Mouse (Mus musculus) effector memory CD4-positive, alpha-beta T cell, adult 5 months (primary cell): ENCODE measurements around the gene Acr. TPM values are rescaled to one million over a fixed set of nuclear protein-coding genes. Genes with fewer than 3 reads are reported as not detected.

Experiments used
- polyA plus RNA-seq: library from polyadenylated mRNA; unstranded; fragments of 100-300 nt; shearing (Covaris generic); gene quantifications from one replicate; pipeline ENCODE4 v1.2.1, GENCODE M21; 2017

Acr gene
- not detected for polyA plus RNA-seq

GRCm38 (mm10) chr15:89568114-89568513, at the start of gene Acr:
Acr (plus strand) TSS chr15:89568326.

DNA sequence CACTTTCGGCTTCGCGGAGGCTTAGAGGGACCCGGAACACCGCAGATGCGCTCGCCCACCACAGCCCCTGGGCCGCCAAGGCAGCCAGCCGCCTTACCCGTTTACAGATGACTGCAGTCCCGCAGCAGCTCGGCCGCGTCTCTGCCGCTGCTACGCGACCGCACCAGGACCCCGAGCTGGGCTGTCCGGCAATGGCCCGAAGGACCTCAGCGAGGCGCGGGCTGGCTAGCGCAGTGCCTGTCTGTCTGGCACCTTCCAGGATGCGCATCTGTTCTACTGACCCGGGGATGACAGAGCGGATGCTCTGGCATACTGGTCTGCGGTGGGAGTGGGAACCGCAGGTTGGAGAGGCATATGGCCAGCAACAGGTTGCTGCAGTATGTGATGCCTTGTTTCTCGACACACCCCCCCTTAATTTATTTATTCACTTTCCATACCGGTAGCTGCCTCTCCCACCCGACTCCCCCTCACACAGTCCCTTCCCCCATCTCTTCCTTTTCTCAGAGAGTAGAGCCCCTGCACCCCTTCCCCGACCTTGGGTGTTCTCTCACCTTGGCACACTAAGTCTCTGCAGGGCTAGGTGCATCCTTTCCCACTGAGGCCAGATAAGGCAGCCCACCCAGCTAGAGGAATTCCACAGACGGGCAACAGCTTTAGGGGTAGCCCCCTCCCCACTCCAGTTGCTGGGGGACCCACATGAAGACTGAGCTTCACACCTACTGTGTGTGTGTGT, 23.8 kb downstream of the Acr start, which contains the start of gene Rabl2:
TSS of gene Rabl2 (minus strand) at position 201 of the 733 bp plus-strand sequence.

Other genes starting within 250 kb of the Acr start
- not detected for gene Adm2, start 245.6 kb upstream of the Acr start, polyA plus RNA-seq
- not detected for gene Miox, start 233.9 kb upstream of the Acr start, polyA plus RNA-seq
- 50.1 TPM for gene Lmf2, start 212.7 kb upstream of the Acr start, polyA plus RNA-seq
- gene Ncaph2, start 212.6 kb upstream of the Acr start, polyA plus RNA-seq, result 131 TPM
- gene Sco2, start 194.5 kb upstream of the Acr start, polyA plus RNA-seq, result 3.0 TPM
- gene Tymp, start 191.3 kb upstream of the Acr start, polyA plus RNA-seq, result 0.79 TPM
- gene Odf3b, start 189.0 kb upstream of the Acr start, polyA plus RNA-seq, result not detected
- gene Klhdc7b, start 183.4 kb upstream of the Acr start, polyA plus RNA-seq, result not detected
- gene Syce3, start 157.8 kb upstream of the Acr start, polyA plus RNA-seq, result not detected
- 0.45 TPM for gene Cpt1b, start 142.5 kb upstream of the Acr start, polyA plus RNA-seq
- 6.1 TPM for gene C730034F03Rik, start 138.7 kb upstream of the Acr start, polyA plus RNA-seq
- gene Gm44502, start 138.6 kb upstream of the Acr start, polyA plus RNA-seq, result not detected
- gene Chkb, start 138.4 kb upstream of the Acr start, polyA plus RNA-seq, result 124 TPM
- gene Mapk8ip2, start 114.4 kb upstream of the Acr start, polyA plus RNA-seq, result 0.09 TPM
- gene Arsa, start 90.9 kb upstream of the Acr start, polyA plus RNA-seq, result 13.1 TPM
- not detected for gene Shank3, start 68.7 kb upstream of the Acr start, polyA plus RNA-seq
- gene Rabl2, start 23.6 kb downstream of the Acr start, polyA plus RNA-seq, result 1.9 TPM